8 mouse cellular contexts compared by ENCODE assay signal in the genomic region with DNA sequence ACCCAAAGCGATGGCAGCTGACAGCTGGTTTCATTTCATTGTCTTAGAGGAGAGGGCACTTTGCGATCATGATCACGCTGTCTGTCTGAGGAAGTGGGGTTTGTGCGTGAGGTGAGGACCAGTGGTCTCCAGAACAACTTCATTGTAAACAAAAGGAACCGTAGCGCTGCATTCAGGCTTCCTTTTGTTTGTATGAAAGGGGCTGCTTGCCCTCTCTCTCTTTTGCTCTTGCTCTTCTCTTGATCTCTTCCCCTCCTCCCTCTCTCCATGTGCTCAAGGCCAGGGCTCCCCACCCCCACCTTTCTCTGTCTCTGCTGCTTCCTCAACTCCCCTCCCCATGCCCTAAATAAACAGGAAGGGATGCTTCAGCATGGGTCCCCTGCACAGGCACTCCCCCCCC. TPM values are rescaled to one million over a fixed set of nuclear protein-coding genes. Genes with fewer than 3 reads are reported as not detected.
DNase-seq lines count a peak whose midpoint lies in the region; ATAC-seq and TF ChIP-seq lines count a peak whose summit lies in the region.

No protein-coding gene starts in this region.

- WGBS in kidney, embryonic 14.5 days: 23% methylated on average over 6 of the region's 6 CpGs
- WGBS in forebrain, embryonic 14.5 days: 11% methylated on average over 6 of the region's 6 CpGs
- WGBS in macrophage (ENCODE audit: missing documents): 28% methylated on average over 6 of the region's 6 CpGs
- WGBS in cerebellum, adult 2 months: 53% methylated on average over 6 of the region's 6 CpGs

- H3K9ac ChIP-seq in kidney, embryonic 14.5 days (ENCODE audit: low read depth, low read length): no peak overlapping the region
- H3K9ac ChIP-seq in forebrain, embryonic 14.5 days (ENCODE audit: low read length): no peak overlapping the region

- H3K27me3 ChIP-seq in kidney, embryonic 14.5 days (ENCODE audit: control insufficient read depth, insufficient read depth, low read length): no peaks in the 10 kb centered on the region
- no peaks in the 10 kb centered on the region for H3K27me3 ChIP-seq in forebrain, embryonic 14.5 days (replicated peaks; ENCODE audit: control insufficient read depth, insufficient read depth, low read length)
- no peaks in the 10 kb centered on the region for H3K27me3 ChIP-seq in cerebellum, adult 2 months (ENCODE audit: control insufficient read depth, insufficient read depth, low read length)

- no peak for TF ChIP-seq CTCF in cerebellum, adult 2 months (IDR thresholded peaks at IDR 0.05; ENCODE audit: borderline replicate concordance, insufficient read depth, low read depth, low read length)

- H3K4me3 ChIP-seq in kidney, embryonic 14.5 days (ENCODE audit: low read length): no peak overlapping the region
- no peak overlapping the region for H3K4me3 ChIP-seq in forebrain, embryonic 14.5 days (ENCODE audit: low read depth, low read length)
- no peak overlapping the region for H3K4me3 ChIP-seq in macrophage (ENCODE audit: inconsistent target)
- no peak overlapping the region for H3K4me3 ChIP-seq in cerebellum, adult 2 months (replicated peaks; ENCODE audit: insufficient read depth, low read depth, low read length)

- H3K4me1 ChIP-seq in kidney, embryonic 14.5 days (ENCODE audit: control insufficient read depth, insufficient read depth, low read length): peaks cover 15% of the 10 kb centered on the region
- peaks cover 13% of the 10 kb centered on the region; the same call in 1 of the 2 replicates for H3K4me1 ChIP-seq in forebrain, embryonic 14.5 days (ENCODE audit: control insufficient read depth, insufficient read depth, low read length)
- no peaks in the 10 kb centered on the region; the same call in 1 of the 2 replicates for H3K4me1 ChIP-seq in cerebellum, adult 2 months (ENCODE audit: control insufficient read depth, insufficient read depth, low read length)

- peak; percentile 40; the same call in 1 of the 2 replicates for ATAC-seq in kidney, embryonic 14.5 days (ENCODE audit: low FRiP score, low TSS enrichment)
- no peak for ATAC-seq in forebrain, embryonic 14.5 days

- no peaks in the 10 kb centered on the region for H3K36me3 ChIP-seq in kidney, embryonic 14.5 days (ENCODE audit: control insufficient read depth, insufficient read depth, low read length)
- H3K36me3 ChIP-seq in forebrain, embryonic 14.5 days (ENCODE audit: control insufficient read depth, insufficient read depth, low read length): no peaks in the 10 kb centered on the region
- no peaks in the 10 kb centered on the region for H3K36me3 ChIP-seq in macrophage (ENCODE audit: inconsistent target)

- no peak for DNase-seq in kidney, adult 11 months
- DNase-seq in forebrain, embryonic 14.5 days (ENCODE audit: low spot score): peak; percentile 19
- peak; percentile 57 for DNase-seq in thymus, postnatal 0 days (ENCODE audit: low spot score)
- DNase-seq in left cerebral cortex, postnatal 4 days: no peak
- no peak for DNase-seq in gastrocnemius, adult 18-20 months (ENCODE audit: low spot score)
- DNase-seq in cerebellum, adult 2 months: no peak

- H3K27ac ChIP-seq in kidney, embryonic 14.5 days (ENCODE audit: low read depth, low read length): no peak overlapping the region
- H3K27ac ChIP-seq in forebrain, embryonic 14.5 days (ENCODE audit: low read depth, low read length): no peak overlapping the region
- peak overlapping the region; percentile 57 for H3K27ac ChIP-seq in macrophage
- H3K27ac ChIP-seq in cerebellum, adult 2 months (ENCODE audit: insufficient read depth, low read length): no peak overlapping the region

- no peak for TF ChIP-seq POLR2A in cerebellum, adult 2 months (IDR thresholded peaks at IDR 0.05; ENCODE audit: borderline replicate concordance, insufficient read depth, low read length)

- H3K4me2 ChIP-seq in kidney, embryonic 14.5 days (replicated peaks; ENCODE audit: low read depth, low read length): no peak overlapping the region
- peak overlapping the region; percentile 24; the same call in 1 of the 2 replicates for H3K4me2 ChIP-seq in forebrain, embryonic 14.5 days (ENCODE audit: low read length)

- H3K79me2 ChIP-seq in macrophage (ENCODE audit: inconsistent target): no peaks in the 10 kb centered on the region

- intact Hi-C loops in left cerebral cortex, postnatal 4 days (cut with DNase I): no loop called here

- no peaks in the 10 kb centered on the region for H3K9me3 ChIP-seq in kidney, embryonic 14.5 days (ENCODE audit: control insufficient read depth, low read length)
- no peaks in the 10 kb centered on the region for H3K9me3 ChIP-seq in forebrain, embryonic 14.5 days (replicated peaks; ENCODE audit: control insufficient read depth, low read length)

RNA-seq across cellular contexts. Expression of gene Nap1l1, which starts 51.0 kb away (rescaled TPM):
- polyA plus RNA-seq in kidney, embryonic 14.5 days (2014; fragmentation: Nextera tagmentation; extraction: Ambion mirVana): 315 and 346 TPM in 2 replicates
- 235 and 238 TPM in 2 replicates for polyA plus RNA-seq in forebrain, embryonic 14.5 days (2014; fragmentation: Nextera tagmentation; extraction: Ambion mirVana)
- total RNA-seq in macrophage (2018; cell fraction: chromatin; rRNA removed): 100 to 1,000 TPM in 6 of 26 experiments, 10 to 100 TPM in 20; 31.0 to 122 (median 62.7) TPM
- 100 to 1,000 TPM in 16 of 26 experiments, 10 to 100 TPM in 10; 81.5 to 151 (median 109) TPM for total RNA-seq in macrophage (2018; cell fraction: cytosol; rRNA removed)
- 100 to 1,000 TPM in 2 of 26 experiments, 10 to 100 TPM in 24; 36.7 to 168 (median 52.9) TPM for total RNA-seq in macrophage (2018; cell fraction: nucleus; rRNA removed)
- 135 to 333 TPM (median 303 TPM) in 3 replicates for polyA plus RNA-seq in macrophage (2018)
- polyA plus RNA-seq in thymus, postnatal 0 days (2015; fragmentation: Nextera tagmentation; extraction: Ambion mirVana): 222 and 227 TPM in 2 replicates
- total RNA-seq in left cerebral cortex, postnatal 4 days (2021): 100 to 1,000 TPM; 229 to 241 TPM
- 10 to 100 TPM; 63.4 to 69.3 TPM for total RNA-seq in gastrocnemius, adult 18-20 months (2021)
- 108 and 117 TPM in 2 replicates for polyA plus RNA-seq in cerebellum, adult 2 months (2012; rRNA removed)

Comparison
In these comparisons a context has a peak if more than half of its experiments do, and no peak if none do; other contexts are left out.
1. DNase-seq: peak in forebrain, embryonic 14.5 days (single experiment) and thymus, postnatal 0 days (single experiment); none in kidney, adult 11 months (single experiment), left cerebral cortex, postnatal 4 days (single experiment), gastrocnemius, adult 18-20 months (single experiment) and cerebellum, adult 2 months (0 of 2).